Mouse (Mus musculus) bone marrow macrophage, adult 2 months (primary cell): Measurements from ENCODE around the gene Ttc23l. TPM values are rescaled to one million over a fixed set of nuclear protein-coding genes. Genes with fewer than 3 reads are reported as not detected.

ENCODE experiments used
- H3K27ac ChIP-seq: 2 replicates; pipeline ENCODE4 v1.5.1; 2012; ENCODE audit warnings: low read depth, low read length; ENCODE audit not compliant: insufficient read depth
- H3K4me1 ChIP-seq: 2 replicates; pipeline ENCODE4 v1.6.1; 2012; ENCODE audit warnings: low read length; ENCODE audit not compliant: control insufficient read depth, insufficient read depth
- H3K4me3 ChIP-seq: 2 replicates; pipeline ENCODE4 v1.5.1; 2012; ENCODE audit warnings: mild to moderate bottlenecking, low read length, moderate library complexity; ENCODE audit not compliant: insufficient read depth
- CTCF ChIP-seq: IDR thresholded peaks from 2 replicates; pipeline ENCODE4 v1.5.1; 2012; ENCODE audit warnings: low read depth, mild to moderate bottlenecking, low read length, moderate library complexity
- POLR2A ChIP-seq: IDR thresholded peaks from 2 replicates; pipeline ENCODE4 v1.6.1; 2012; ENCODE audit warnings: mild to moderate bottlenecking, low read depth, low read length, borderline replicate concordance
- polyA plus RNA-seq: library from polyadenylated mRNA; stranded (reverse); fragments of >200 nt; gene quantifications from 2 replicates; pipeline ENCODE4 v1.2.4, GENCODE M21; 2012; ENCODE audit not compliant: missing spikeins, insufficient read depth, insufficient read length

Ttc23l gene
- not detected in 2 replicates for polyA plus RNA-seq

DNA sequence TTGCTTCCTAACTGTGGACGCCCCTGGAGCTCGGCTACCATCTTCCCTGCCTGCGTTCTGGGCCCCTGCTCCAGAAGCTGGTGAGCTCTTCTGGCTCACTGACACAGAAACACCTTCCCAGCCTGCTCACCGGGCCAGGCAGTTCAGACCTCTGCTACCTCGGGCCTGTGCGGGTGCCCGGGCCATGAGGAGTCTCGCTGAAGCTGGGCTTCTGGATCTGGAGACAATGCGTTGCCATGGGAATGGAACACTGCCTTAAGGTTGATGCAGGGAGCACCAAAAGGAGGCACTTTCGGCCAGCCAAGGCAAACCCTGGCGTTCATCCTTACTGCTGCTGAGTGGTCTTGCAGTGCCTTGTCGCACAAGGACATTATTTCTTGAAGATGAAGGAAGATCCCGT is at the start of gene Ttc23l:
Ttc23l (minus strand) TSS at position 204 of the 400 bp plus-strand sequence.
- H3K4me1 ChIP-seq = no peaks in the 10 kb centered on the region
- TF ChIP-seq POLR2A = no peak
- no peak for TF ChIP-seq CTCF
- no peak within 1 kb of the TSS for H3K27ac ChIP-seq
- H3K4me3 ChIP-seq = no peak within 1 kb of the TSS

- Histone ChIP-seq H3K27ac (no peak overlapping the region), H3K4me3 (no peak overlapping the region), H3K4me1 (peaks cover 12% of the 10 kb centered on the region)
- no peak for TF ChIP-seq POLR2A
- TF ChIP-seq CTCF = no peak
These were observed 40.9 kb upstream of the Ttc23l start for GRCm38 (mm10) chr15:10599413-10599812.

GRCm38 (mm10) chr15:10598259-10599225 is 40.1 kb upstream of the Ttc23l start:
- TF ChIP-seq CTCF (no peak), POLR2A (no peak)
- H3K4me3 ChIP-seq = no peak overlapping the region
- no peak overlapping the region for H3K27ac ChIP-seq
- H3K4me1 ChIP-seq = peaks cover 12% of the 10 kb centered on the region

DNA sequence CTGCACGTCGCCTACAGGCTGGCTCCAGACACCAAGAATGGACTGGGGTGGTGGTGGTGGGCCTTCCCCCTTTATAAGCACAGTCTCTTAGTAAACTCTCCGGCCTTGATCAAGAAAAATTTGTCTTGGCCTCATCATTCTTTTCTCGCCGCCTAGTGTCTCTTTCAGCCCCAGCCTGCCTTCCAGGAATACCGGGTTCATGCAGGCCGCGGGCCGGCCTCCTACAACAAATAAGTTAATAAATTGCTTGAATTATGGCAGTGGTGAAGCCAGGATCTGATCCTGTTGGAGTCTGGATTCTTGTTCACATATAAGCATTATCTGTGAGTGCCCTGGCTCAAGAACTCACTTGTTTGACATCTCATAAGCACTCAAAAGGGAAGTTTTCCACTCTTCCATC is 38.4 kb upstream of the Ttc23l start:
- no peak for TF ChIP-seq POLR2A
- no peak for TF ChIP-seq CTCF
- Histone ChIP-seq H3K4me1 (peaks cover 19% of the 10 kb centered on the region), H3K4me3 (no peak overlapping the region), H3K27ac (no peak overlapping the region)

DNA sequence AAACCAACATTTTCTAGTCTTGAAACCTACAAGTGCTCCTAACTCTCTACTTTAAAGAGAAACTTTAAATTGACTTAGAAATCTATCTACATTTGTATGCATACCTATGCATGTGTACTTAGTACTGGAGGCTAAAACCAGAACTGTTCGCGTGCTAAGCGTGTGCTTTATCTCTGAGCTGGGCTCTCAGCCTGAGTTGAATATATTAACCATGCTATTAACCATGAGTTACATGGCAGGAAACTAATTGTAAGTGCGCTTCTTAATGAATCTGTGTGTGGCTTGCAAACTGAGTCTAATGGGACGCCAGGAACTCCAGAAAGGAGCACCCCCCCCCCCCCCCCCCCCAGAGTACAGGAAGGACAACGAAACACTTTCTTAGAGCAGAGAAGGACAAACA is 36.9 kb upstream of the Ttc23l start:
- no peak overlapping the region for H3K4me3 ChIP-seq
- no peak overlapping the region for H3K27ac ChIP-seq
- TF ChIP-seq CTCF = no peak
- TF ChIP-seq POLR2A = no peak
- peaks cover 19% of the 10 kb centered on the region for H3K4me1 ChIP-seq

GRCm38 (mm10) chr15:10594910-10595309 is 36.4 kb upstream of the Ttc23l start:
- Histone ChIP-seq H3K27ac (no peak overlapping the region), H3K4me1 (peaks cover 19% of the 10 kb centered on the region), H3K4me3 (no peak overlapping the region)
- TF ChIP-seq CTCF (no peak), POLR2A (no peak)

- no peak overlapping the region for H3K27ac ChIP-seq
- TF ChIP-seq POLR2A (no peak), CTCF (no peak)
- no peak overlapping the region for H3K4me3 ChIP-seq
- peaks cover 7% of the 10 kb centered on the region for H3K4me1 ChIP-seq
These were observed 34.6 kb upstream of the Ttc23l start for GRCm38 (mm10) chr15:10593094-10593493.

DNA sequence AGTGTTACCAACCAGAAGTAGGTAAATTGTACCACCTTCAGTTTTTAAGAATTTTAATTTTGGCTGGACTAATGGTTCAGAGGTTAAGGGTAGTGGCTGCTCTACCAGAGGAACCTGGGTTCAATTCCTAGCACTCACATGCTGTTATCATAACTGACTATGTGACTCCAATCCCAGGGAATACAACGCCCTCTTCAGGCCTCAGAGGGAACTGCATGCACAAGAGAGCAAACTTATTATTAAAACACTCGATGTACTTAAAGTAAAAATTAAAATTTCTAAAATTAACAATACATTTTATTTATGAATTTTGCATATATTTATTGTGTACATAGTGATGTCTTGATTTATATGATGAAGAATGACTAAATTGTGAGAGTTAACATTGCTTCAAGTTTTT is 28.1 kb upstream of the Ttc23l start:
- H3K27ac ChIP-seq = no peak overlapping the region
- H3K4me3 ChIP-seq = no peak overlapping the region
- H3K4me1 ChIP-seq = no peaks in the 10 kb centered on the region
- TF ChIP-seq POLR2A (no peak), CTCF (no peak)

DNA sequence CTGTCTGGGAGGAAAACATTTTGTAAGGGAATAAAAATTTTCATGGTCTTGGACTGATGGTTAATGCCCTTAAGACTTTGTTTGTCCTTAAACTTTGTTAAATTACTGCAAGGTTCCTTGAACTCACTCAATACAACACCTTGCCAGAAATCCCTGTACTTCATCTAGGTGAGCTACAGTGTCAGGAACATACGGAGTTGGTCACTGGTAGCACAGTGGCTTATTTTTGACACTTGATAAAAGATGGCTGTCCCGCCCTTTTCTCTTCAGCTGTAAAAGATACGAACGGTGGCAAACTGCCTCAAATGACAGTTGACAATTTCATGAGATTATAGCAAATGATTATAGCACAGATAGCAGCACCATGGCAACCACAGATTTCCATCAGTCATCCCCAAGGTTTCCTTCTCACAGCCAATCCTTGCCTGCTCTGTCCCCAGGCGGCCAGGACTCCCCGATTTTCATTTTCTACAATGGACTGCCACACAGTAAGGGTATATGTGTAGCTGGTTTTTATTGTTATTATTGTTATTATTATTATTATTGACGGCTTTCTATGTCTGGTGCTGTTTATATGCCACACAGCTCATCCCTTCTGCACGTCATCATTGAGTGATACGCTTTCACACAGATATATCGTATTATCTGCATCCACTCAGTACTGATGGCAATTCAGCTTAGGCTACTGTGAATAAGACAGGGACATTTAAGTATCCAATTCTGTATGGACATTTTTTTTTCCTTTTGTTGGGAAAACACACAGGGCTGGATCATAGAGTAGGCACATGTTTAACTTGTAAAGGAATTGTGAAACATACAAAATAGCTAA is 26.1 kb upstream of the Ttc23l start:
- no peak for TF ChIP-seq CTCF
- no peak for TF ChIP-seq POLR2A
- H3K4me1 ChIP-seq = no peaks in the 10 kb centered on the region

More for the DNA sequence above, 26.1 kb upstream of the Ttc23l start:
- Histone ChIP-seq H3K4me3 (no peak overlapping the region), H3K27ac (no peak overlapping the region)
